Mouse (Mus musculus) heart, embryonic 10.5 days (tissue): Measurements from ENCODE around the gene Atat1. TPM values are rescaled to one million over a fixed set of nuclear protein-coding genes. Genes with fewer than 3 reads are reported as not detected.

Experiments used
- DNase-seq: peaks from one replicate; pipeline ENCODE4 v3.0.0-alpha.2; 2017; ENCODE audit warnings: low spot score
- H3K27ac ChIP-seq: fragments of 300-500 bp; sonication (generic); 2 replicates; pipeline ENCODE4 v1.5.1; 2016; ENCODE audit warnings: mild to moderate bottlenecking
- H3K27me3 ChIP-seq: fragments of 300-500 bp; sonication (generic); 2 replicates; pipeline ENCODE4 v1.6.1; 2016; ENCODE audit warnings: mild to moderate bottlenecking; ENCODE audit not compliant: poor library complexity, insufficient read depth, severe bottlenecking
- H3K36me3 ChIP-seq: fragments of 300-500 bp; sonication (generic); 2 replicates; pipeline ENCODE4 v1.6.1; 2016; ENCODE audit warnings: mild to moderate bottlenecking, moderate library complexity
- H3K4me1 ChIP-seq: fragments of 300-500 bp; sonication (generic); 2 replicates; pipeline ENCODE4 v1.6.1; 2016; ENCODE audit warnings: mild to moderate bottlenecking
- H3K4me3 ChIP-seq: fragments of 300-500 bp; sonication (generic); 2 replicates; pipeline ENCODE4 v1.5.1; 2016; ENCODE audit warnings: mild to moderate bottlenecking, moderate library complexity
- H3K9me3 ChIP-seq: fragments of 300-500 bp; sonication (generic); 2 replicates; pipeline ENCODE4 v1.6.1; 2016; ENCODE audit warnings: mild to moderate bottlenecking, moderate library complexity
- WGBS: fragments of 180-500 bp; shearing (Covaris S2); methylation state at CpG from one replicate; pipeline ENCODE4 v1.1.7; 2016; 5-methylcytosine and 5-hydroxymethylcytosine counted together
- polyA plus RNA-seq: library from polyadenylated mRNA; unstranded; fragments of >200 nt; fragmentation: Nextera tagmentation; extraction: Ambion mirVana; gene quantifications from 2 replicates; pipeline ENCODE4 v1.2.1, GENCODE M21; 2016

Atat1 gene
- polyA plus RNA-seq, 1 experiment from 2014 or later: 78.6 TPM

DNA sequence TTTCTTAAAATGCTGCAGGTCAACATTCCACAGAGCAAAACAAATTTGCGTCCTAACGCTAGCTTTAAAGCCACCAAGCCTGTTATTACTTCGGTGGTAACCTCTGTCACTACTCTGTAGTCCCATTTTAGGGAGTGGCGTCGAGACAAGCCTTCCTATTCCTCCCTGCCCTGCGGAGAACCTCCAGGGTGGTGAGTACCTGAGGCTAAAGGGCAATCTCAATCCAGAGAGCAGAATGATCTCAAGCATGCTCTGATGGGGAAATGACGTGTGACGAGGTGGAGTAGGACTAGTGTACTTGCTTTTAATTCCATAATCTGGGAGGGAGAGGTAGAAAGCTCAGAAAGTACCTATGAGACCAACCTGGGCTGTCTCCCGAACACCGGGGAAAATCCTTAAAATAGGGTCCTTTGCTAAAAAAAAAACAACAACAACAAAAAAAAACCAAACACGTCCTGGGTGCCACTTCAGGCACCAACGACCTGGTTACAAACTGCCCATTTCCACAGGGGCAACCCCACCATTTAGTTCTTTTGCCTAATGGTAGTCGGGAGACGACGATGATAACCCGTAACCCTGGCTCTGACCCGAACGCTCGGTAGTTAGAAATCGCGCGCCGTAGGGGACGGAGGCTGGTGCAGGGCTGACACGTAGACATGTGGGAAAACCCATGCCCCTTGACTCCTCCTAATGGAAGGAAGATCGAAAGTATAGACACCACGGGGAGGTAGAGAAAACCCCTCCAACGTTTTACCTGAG lies 5.8 kb upstream of the Atat1 start:
- peak overlapping the region; percentile 80 for H3K4me3 ChIP-seq
- no peaks in the 10 kb centered on the region for H3K9me3 ChIP-seq
- H3K36me3 ChIP-seq: peaks cover 44% of the 10 kb centered on the region
- DNase-seq: no peak
- peak overlapping the region; percentile 98 for H3K27ac ChIP-seq
- peaks cover 22% of the 10 kb centered on the region for H3K4me1 ChIP-seq
- no peaks in the 10 kb centered on the region for H3K27me3 ChIP-seq
- WGBS: 2% methylated on average over 28 of the region's 28 CpGs

DNA sequence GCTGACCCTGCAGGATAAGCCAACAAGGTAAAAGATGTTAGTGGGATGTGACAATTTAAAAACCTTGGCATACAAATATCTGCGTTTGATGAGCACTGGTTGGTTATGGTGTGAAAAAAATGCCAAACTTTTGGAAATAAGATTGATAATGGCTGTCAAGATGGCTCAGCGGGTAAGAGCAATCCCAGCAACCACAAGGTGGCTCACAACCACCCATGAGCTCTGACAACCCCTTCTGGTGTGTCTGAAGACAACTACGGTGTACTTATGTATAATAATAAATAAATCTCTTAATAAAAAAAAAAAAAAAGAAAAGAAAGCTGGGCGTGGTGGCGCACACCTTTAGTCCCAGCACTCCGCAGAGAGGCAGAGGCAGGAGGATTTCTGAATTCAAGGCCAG lies 5.1 kb upstream of the Atat1 start:
- Histone ChIP-seq H3K4me3 (peak overlapping the region; percentile 80), H3K9me3 (no peaks in the 10 kb centered on the region), H3K27me3 (no peaks in the 10 kb centered on the region), H3K4me1 (peaks cover 18% of the 10 kb centered on the region), H3K36me3 (peaks cover 42% of the 10 kb centered on the region), H3K27ac (no peak overlapping the region)
- no peak for DNase-seq
- 84% methylated on average over 6 of the region's 6 CpGs for WGBS

DNA sequence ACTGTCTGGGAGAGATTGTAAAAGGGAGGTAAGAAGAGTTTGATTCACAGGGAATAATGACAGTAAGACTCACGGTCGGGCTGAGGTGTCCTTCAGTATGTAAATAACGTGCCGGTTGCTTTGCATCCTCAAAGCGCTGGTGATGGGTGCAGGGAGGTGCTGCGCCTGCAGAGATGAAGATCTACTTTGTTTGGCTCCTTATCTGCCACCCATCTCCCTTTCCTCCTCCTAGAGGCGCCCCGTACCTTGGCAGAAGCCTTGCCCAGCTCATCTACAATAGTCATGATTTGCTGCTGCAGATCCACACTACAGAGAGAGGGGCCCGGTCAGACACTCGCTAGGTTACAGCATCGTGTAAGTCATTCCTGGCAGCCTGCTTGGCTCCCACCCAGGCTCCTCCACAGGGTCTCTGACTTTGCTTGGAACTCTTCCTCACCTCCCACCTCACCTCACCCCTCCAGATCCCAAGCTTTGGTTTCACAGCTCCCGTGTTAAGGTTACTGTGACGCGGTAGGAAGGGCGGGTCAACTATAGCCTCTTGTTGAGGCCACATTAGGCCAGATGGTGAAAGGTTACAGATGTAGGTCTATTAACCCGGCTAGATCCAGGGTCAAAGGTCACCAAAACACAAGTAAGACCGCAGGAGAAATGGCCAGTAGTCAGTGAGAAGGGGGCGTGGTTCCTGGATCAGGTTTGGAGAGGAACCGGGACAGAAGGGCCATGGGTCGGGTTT lies 523 bp downstream of the Atat1 start:
- WGBS: 24% methylated on average over 20 of the region's 20 CpGs
- DNase-seq: no peak
- Histone ChIP-seq H3K27me3 (no peaks in the 10 kb centered on the region), H3K9me3 (no peaks in the 10 kb centered on the region), H3K4me3 (peak overlapping the region; percentile 88), H3K36me3 (peaks cover 67% of the 10 kb centered on the region), H3K27ac (peak overlapping the region; percentile 93), H3K4me1 (peaks cover 18% of the 10 kb centered on the region)

GRCm38 (mm10) chr17:35907609-35908008 lies 2.3 kb downstream of the Atat1 start:
- 86% methylated on average over 2 of the region's 2 CpGs for WGBS
- no peak overlapping the region for H3K27ac ChIP-seq
- no peaks in the 10 kb centered on the region for H3K9me3 ChIP-seq
- H3K4me1 ChIP-seq: peaks cover 18% of the 10 kb centered on the region
- peaks cover 65% of the 10 kb centered on the region for H3K36me3 ChIP-seq
- no peaks in the 10 kb centered on the region for H3K27me3 ChIP-seq
- no peak for DNase-seq
- no peak overlapping the region for H3K4me3 ChIP-seq

GRCm38 (mm10) chr17:35905587-35905986 lies 4.3 kb downstream of the Atat1 start:
- no peak overlapping the region for H3K4me3 ChIP-seq
- 91% methylated on average over 1 of the region's 1 CpGs for WGBS
- H3K36me3 ChIP-seq: peaks cover 64% of the 10 kb centered on the region
- H3K27ac ChIP-seq: no peak overlapping the region
- H3K27me3 ChIP-seq: no peaks in the 10 kb centered on the region
- DNase-seq: no peak
- no peaks in the 10 kb centered on the region for H3K9me3 ChIP-seq
- H3K4me1 ChIP-seq: peaks cover 18% of the 10 kb centered on the region

DNA sequence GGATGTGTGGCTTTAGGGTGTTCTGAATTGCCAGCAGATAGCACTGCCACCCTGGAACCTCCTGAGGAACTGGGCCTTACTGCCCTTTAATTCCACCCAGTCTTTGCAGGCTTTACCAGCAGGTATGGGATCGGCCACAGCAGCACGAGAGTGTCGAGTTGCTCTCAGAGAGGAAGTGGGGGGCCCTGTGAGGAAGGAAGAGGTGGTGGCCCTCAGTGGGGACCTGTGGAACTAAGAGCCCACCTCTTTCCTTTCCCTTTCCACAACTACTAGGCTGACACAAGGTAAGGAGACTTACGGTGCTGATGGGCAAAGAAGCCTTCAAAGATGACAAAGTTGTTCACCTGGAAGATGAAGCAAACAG lies 5.9 kb downstream of the Atat1 start:
- H3K27ac ChIP-seq: no peak overlapping the region
- 77% methylated on average over 4 of the region's 4 CpGs for WGBS

DNA sequence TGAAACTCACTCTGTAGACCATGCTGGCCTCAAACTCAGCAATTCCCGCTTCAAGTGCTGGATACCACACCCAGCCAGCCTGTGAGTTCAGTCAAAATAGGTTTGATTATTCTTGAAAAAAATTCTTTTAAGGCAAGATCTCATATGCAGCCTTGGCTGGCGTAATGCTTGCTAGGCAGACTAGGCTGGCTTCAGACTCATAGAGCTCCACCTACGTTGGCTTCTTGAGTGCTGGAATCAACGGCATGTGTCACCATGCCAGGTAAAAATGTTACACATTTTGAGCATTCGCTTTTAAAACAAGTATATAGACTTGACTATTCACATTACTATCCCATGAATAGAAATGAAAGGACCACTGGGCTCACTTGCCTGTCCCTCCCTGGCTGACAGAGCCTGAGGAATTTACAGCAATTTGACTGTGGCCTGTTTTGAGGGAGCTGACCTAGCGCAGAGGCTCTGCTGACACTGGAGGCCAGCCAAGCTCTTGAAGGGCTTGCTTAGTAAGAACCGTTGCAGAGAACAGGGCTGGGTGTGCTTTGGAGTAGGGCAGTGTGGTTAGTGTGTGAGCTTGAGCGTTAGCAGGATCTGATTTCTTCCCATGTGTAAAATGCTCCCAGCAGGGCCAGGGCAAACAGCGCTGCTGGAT lies 6.4 kb downstream of the Atat1 start:
- Histone ChIP-seq H3K9me3 (no peaks in the 10 kb centered on the region), H3K27me3 (no peaks in the 10 kb centered on the region), H3K36me3 (peaks cover 80% of the 10 kb centered on the region), H3K27ac (no peak overlapping the region), H3K4me3 (no peak overlapping the region), H3K4me1 (peaks cover 3% of the 10 kb centered on the region; the same call in 1 of the 2 replicates)
- DNase-seq: no peak
- WGBS: 85% methylated on average over 9 of the region's 9 CpGs

More for the DNA sequence above, 5.9 kb downstream of the Atat1 start:
- Histone ChIP-seq H3K4me3 (no peak overlapping the region), H3K27me3 (no peaks in the 10 kb centered on the region), H3K4me1 (peaks cover 8% of the 10 kb centered on the region), H3K9me3 (no peaks in the 10 kb centered on the region), H3K36me3 (peaks cover 80% of the 10 kb centered on the region)
- DNase-seq: no peak

DNA sequence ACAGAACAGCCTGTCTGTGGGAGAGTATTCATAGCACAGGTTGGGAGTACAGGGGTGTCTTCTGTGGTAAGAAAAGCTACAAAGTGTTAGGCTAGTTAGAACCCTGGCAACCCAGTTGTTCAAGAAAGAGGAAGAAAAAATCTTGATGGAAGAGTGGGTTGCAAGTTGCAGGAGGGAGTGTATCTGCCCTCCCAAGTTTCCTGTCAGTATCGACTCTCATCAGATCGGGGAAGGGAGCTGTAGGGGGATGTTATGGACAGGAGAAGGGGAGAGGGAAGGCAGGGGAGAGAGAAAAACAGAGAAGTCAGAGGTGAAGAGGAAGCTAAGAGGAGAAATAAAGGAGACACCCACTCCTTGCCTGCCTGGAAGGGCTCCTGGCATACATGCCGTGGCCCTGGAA lies 9.2 kb downstream of the Atat1 start:
- H3K36me3 ChIP-seq: peaks cover 57% of the 10 kb centered on the region
- no peaks in the 10 kb centered on the region for H3K27me3 ChIP-seq
- no peak overlapping the region for H3K4me3 ChIP-seq
- H3K4me1 ChIP-seq: peaks cover 17% of the 10 kb centered on the region
- WGBS: 69% methylated on average over 3 of the region's 3 CpGs
- no peaks in the 10 kb centered on the region for H3K9me3 ChIP-seq
- DNase-seq: no peak
- H3K27ac ChIP-seq: no peak overlapping the region

DNA sequence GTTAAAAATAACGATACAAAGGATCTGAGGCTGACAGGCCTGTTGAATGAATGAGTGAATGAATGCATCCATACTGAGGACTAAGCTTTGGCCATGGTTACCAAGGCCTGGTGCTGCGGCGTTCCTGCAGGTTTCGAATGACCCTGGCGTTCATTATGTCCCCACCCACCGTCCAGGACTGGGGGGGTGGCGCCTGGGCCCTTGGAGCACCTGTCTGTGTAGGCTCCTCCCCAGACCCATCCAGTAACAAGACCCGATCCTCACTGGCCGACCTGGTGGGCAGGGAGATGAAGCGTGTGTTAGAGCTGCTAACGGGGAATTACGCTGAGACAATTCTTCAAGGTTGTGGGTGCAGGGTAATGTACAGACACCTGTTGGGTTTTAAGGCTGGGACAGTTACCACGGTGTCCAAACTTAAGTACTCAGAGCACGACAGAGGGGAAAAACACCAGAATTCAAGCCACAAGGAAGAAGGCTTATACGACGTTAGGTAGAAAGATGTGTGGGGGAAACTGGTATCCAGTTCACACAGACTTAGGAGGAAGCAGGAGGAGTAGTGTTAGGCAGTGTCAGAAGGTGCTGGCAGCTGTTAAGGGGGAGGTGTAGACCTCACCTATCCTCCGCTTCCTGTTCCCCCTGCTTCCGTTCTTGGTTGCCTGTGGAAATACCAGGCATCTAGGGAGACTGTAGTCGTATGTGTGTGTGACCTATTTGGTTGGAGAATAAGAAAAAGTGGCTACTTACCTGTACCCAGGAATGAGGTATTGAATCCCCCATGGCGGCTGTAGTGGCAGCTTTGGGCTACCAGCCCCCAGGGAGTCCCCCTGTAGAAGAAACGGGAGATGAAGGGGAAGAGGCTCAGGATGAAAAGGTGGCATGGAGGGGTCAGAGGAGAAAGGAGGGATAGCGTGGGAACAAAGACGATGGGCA lies 12.0 kb downstream of the Atat1 start:
- peak overlapping the region; percentile 75 for H3K4me3 ChIP-seq
- H3K36me3 ChIP-seq: peaks cover 57% of the 10 kb centered on the region
- peak overlapping the region; percentile 98 for H3K27ac ChIP-seq
- H3K9me3 ChIP-seq: no peaks in the 10 kb centered on the region
- 40% methylated on average over 23 of the region's 23 CpGs for WGBS
- peak; percentile 83 for DNase-seq
- H3K4me1 ChIP-seq: peaks cover 18% of the 10 kb centered on the region
- no peaks in the 10 kb centered on the region for H3K27me3 ChIP-seq

DNA sequence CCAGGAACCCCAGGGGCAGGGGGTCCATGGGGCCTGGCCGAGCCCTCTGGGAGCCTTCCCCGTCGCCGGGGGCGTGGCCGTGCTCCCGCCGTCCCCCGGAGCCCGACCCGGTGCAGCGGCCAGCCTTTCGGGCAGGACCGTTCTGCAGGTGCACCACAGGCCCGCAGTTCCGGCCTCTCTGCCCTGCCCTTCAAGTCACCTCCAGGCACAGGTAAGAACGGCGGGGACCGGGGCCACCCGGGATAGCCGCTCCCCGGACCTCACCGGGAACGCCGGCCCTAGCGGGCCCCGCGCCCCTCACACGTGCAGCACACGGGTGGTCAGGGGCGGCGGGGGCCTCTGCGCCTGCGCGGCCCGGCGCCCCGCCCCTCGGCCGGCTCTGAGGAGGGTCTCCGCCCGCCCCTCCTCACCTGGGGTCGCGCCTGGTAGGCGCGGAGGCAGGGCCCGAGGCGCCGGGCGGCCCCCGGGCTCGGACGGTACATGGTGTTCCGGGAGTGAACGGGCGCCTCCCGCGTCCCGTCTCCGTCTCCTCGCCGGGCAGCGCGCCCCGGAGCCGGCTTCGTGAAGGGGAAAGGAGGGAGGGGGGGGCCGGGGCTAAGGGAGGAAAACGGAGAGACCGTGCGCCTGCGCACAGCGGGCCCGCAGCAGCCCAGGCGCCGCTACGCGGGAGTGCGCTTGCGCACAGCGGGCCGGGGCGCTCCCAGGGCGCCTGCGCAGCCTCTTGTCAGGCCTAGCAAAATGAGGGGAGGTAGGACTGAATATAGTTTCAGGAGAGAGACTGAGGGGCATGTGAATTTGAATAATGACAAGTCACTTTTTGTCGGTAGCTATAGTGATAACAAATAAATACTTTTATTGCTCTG lies 12.9 kb downstream of the Atat1 start, which contains the start of gene 2310061I04Rik:
Gene 2310061I04Rik, minus strand, starts transcription at position 651 of the 863 bp plus-strand sequence.
- DNase-seq: peak; percentile 93
- Histone ChIP-seq H3K27ac (peak within 1 kb of the TSS; percentile 98), H3K4me1 (peaks cover 18% of the 10 kb centered on the region), H3K9me3 (no peaks in the 10 kb centered on the region), H3K27me3 (no peaks in the 10 kb centered on the region), H3K36me3 (peaks cover 62% of the 10 kb centered on the region), H3K4me3 (peak within 1 kb of the TSS; percentile 75)
- WGBS: under 1% methylated on average over 67 of the region's 86 CpGs

GRCm38 (mm10) chr17:35887725-35888124 lies 22.1 kb downstream of the Atat1 start:
- H3K4me1 ChIP-seq: no peaks in the 10 kb centered on the region
- no peaks in the 10 kb centered on the region for H3K27me3 ChIP-seq
- H3K27ac ChIP-seq: no peak overlapping the region
- 87% methylated on average over 14 of the region's 17 CpGs for WGBS
- no peak for DNase-seq
- H3K4me3 ChIP-seq: no peak overlapping the region
- no peaks in the 10 kb centered on the region for H3K9me3 ChIP-seq
- peaks cover 99% of the 10 kb centered on the region for H3K36me3 ChIP-seq
